Comparison of ENCODE assay signal across 8 mouse cellular contexts in genomic region chr2:168628787-168629186, GRCm38 (mm10). TPM values are rescaled to one million over a fixed set of nuclear protein-coding genes. Genes with fewer than 3 reads are reported as not detected.
A peak's percentile ranks its signal among the peaks of the same experiment; 100 is the strongest.
DNase-seq lines count a peak whose midpoint lies in the region; ATAC-seq lines count a peak whose summit lies in the region.

No protein-coding gene starts in this region.

- no peaks in the 10 kb centered on the region for H3K27me3 ChIP-seq in midbrain, embryonic 10.5 days (ENCODE audit: low read depth, poor library complexity, severe bottlenecking)
- H3K27me3 ChIP-seq in midbrain, embryonic 16.5 days (ENCODE audit: control insufficient read depth, insufficient read depth, low read depth, low read length): no peaks in the 10 kb centered on the region
- H3K27me3 ChIP-seq in limb, embryonic 12.5 days: peaks cover 27% of the 10 kb centered on the region

- no peaks in the 10 kb centered on the region for H3K36me3 ChIP-seq in midbrain, embryonic 10.5 days
- peaks cover 5% of the 10 kb centered on the region; the same call in 1 of the 2 replicates for H3K36me3 ChIP-seq in midbrain, embryonic 16.5 days (ENCODE audit: control insufficient read depth, insufficient read depth, low read length)
- no peaks in the 10 kb centered on the region for H3K36me3 ChIP-seq in limb, embryonic 12.5 days

- no peak overlapping the region for H3K4me3 ChIP-seq in midbrain, embryonic 10.5 days
- H3K4me3 ChIP-seq in midbrain, embryonic 16.5 days (ENCODE audit: low read depth, low read length): no peak overlapping the region
- no peak overlapping the region for H3K4me3 ChIP-seq in limb, embryonic 12.5 days (replicated peaks)

- 38% methylated on average over 8 of the region's 8 CpGs for WGBS in midbrain, embryonic 10.5 days
- 22% methylated on average over 8 of the region's 8 CpGs for whole genome bisulfite sequencing in midbrain, embryonic 16.5 days
- 24% methylated on average over 8 of the region's 8 CpGs for WGBS in limb, embryonic 12.5 days

- H3K9me3 ChIP-seq in midbrain, embryonic 10.5 days (replicated peaks): peaks cover 4% of the 10 kb centered on the region
- no peaks in the 10 kb centered on the region for H3K9me3 ChIP-seq in midbrain, embryonic 16.5 days (replicated peaks; ENCODE audit: control insufficient read depth, low read length, poor library complexity, severe bottlenecking)
- 0 out of 2 replicates have a peak, but pooled peaks cover 9% of the 10 kb centered on the region for H3K9me3 ChIP-seq in limb, embryonic 12.5 days

- peak; percentile 78 for DNase-seq in midbrain, embryonic 10.5 days (ENCODE audit: low spot score)
- peak; percentile 89 for DNase-seq in embryo, embryonic 10.5 days (ENCODE audit: low spot score)
- DNase-seq in gastrocnemius, postnatal 4 days (ENCODE audit: low spot score in 2 of 2): peak; percentile 77 to 83
- peak; percentile 55 to 75 for DNase-seq in kidney, adult 8-10 months
- DNase-seq in naive thymus-derived CD4-positive, alpha-beta T cell, adult 2 months (ENCODE audit: low read depth): peak; percentile 88
- peak; percentile 63 to 69 for DNase-seq in spleen, postnatal 36 days (ENCODE audit: low spot score in 2 of 2)

- no peak overlapping the region for H3K27ac ChIP-seq in midbrain, embryonic 10.5 days (replicated peaks)
- H3K27ac ChIP-seq in midbrain, embryonic 16.5 days (ENCODE audit: low read length): no peak overlapping the region
- H3K27ac ChIP-seq in limb, embryonic 12.5 days: peak overlapping the region; percentile 59; the same call in 1 of the 2 replicates

- H3K4me1 ChIP-seq in midbrain, embryonic 10.5 days: peaks cover 28% of the 10 kb centered on the region
- peaks cover 3% of the 10 kb centered on the region for H3K4me1 ChIP-seq in midbrain, embryonic 16.5 days (ENCODE audit: control insufficient read depth, insufficient read depth, low read length)
- peaks cover 41% of the 10 kb centered on the region for H3K4me1 ChIP-seq in limb, embryonic 12.5 days (replicated peaks)

- H3K4me2 ChIP-seq in midbrain, embryonic 16.5 days (ENCODE audit: low read length): no peak overlapping the region
- H3K4me2 ChIP-seq in limb, embryonic 12.5 days: no peak overlapping the region

- ATAC-seq in midbrain, embryonic 16.5 days: no peak
- peak; percentile 63; the same call in 1 of the 2 replicates for ATAC-seq in limb, embryonic 12.5 days (ENCODE audit: insufficient number of reproducible peaks, insufficient read depth, low FRiP score, low TSS enrichment, low read depth)

- no peak overlapping the region for H3K9ac ChIP-seq in midbrain, embryonic 16.5 days (ENCODE audit: low read depth, low read length)
- no peak overlapping the region for H3K9ac ChIP-seq in limb, embryonic 12.5 days (replicated peaks)

RNA-seq across cellular contexts. Expression of gene Nfatc2, which starts 27.3 kb away (rescaled TPM):
- 0.54 and 0.61 TPM in 2 replicates for polyA plus RNA-seq in midbrain, embryonic 10.5 days (2016; fragmentation: Nextera tagmentation; extraction: Ambion mirVana)
- polyA plus RNA-seq in midbrain, embryonic 16.5 days (2015; fragmentation: Nextera tagmentation; extraction: Ambion mirVana): 3.8 and 4.5 TPM in 2 replicates
- 10 to 100 TPM; 23.5 to 24.7 TPM for total RNA-seq in gastrocnemius, postnatal 4 days (2021)
- 5.3 and 5.5 TPM in 2 replicates for polyA plus RNA-seq in limb, embryonic 12.5 days (2016; fragmentation: Nextera tagmentation; extraction: Ambion mirVana)
